Mouse (Mus musculus) left cerebral cortex, postnatal 14 days (tissue): ENCODE results near the gene Skp2. TPM values are rescaled to one million over a fixed set of nuclear protein-coding genes. Genes with fewer than 3 reads are reported as not detected.
"Not testable (repeated sequence)": the region's sequence is repeated elsewhere in the genome, so short reads cannot be mapped to it uniquely, and the experiment has no call there.

Experiments
- DNase-seq, 2 experiments: peaks; one replicate each; pipeline ENCODE4 v3.0.0; 2021 to 2022; ENCODE audit warnings: low spot score in 2 of 2, mixed read lengths in 1 of 2
- intact Hi-C: fragments of 180-260 bp; cut with DNase I; formaldehyde crosslinking; loops from one replicate; pipeline ENCODE4 v1.15.1; 2025
- long read RNA-seq, 2 experiments: library from polyadenylated mRNA; stranded (forward); transcript quantifications; one replicate each; pipeline ENCODE4 v2.0.0; 2021
- total RNA-seq, 2 experiments: library from RNA; stranded (reverse); gene quantifications; 2 replicates each; pipeline ENCODE4 v1.2.3; 2021

Gene Skp2
- total RNA-seq: 1 to 10 TPM; 4.3 to 5.5 TPM
- long read RNA-seq, experiment 1, partial matches to known transcripts: 0 of 9 reads
- long read RNA-seq, experiment 1, other reads (novel, unspliced or antisense): 8 of 9 reads
- long read RNA-seq, experiment 2, partial matches to known transcripts: 0 of 17 reads
- long read RNA-seq, experiment 2, other reads (novel, unspliced or antisense): 14 of 17 reads

GRCm38 (mm10) chr15:9155325-9155724, at the start of gene Skp2:
Skp2 (minus strand) TSS chr15:9155425.
- no peak for DNase-seq
- intact Hi-C loops: no loop called here

GRCm38 (mm10) chr15:9198421-9198820, 43.2 kb upstream of the Skp2 start:
- intact Hi-C loops: no loop called here
- no peak for DNase-seq

DNA sequence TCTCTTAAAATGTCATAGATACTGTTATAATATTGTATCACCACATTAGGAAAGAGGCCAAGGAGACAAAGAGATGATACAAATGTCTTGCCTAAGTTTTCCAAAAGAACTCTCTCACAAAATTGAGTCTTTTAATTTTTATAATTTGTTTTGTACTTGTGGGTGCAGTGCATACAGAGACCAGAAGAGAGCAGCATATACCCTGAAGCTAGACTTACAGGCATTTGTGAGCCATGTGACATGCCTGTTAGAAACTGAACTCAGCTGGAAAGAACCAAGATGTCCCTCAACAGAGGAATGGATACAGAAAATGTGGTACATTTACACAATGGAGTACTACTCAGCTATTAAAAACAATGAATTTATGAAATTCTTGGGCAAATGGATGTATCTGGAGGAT, 37.5 kb upstream of the Skp2 start:
- intact Hi-C loops: not testable (repeated sequence)
- peak in 1 of 2 experiments; percentile 31 for DNase-seq

GRCm38 (mm10) chr15:9189796-9190195, 34.6 kb upstream of the Skp2 start:
- intact Hi-C loops: no loop called here
- peak in 1 of 2 experiments; percentile 37 for DNase-seq

- intact Hi-C loops: no loop called here
- DNase-seq: no peak
These were observed 28.8 kb upstream of the Skp2 start for GRCm38 (mm10) chr15:9183995-9184394.

GRCm38 (mm10) chr15:9177038-9177437, 21.8 kb upstream of the Skp2 start:
- DNase-seq: no peak
- intact Hi-C loops: no loop called here

DNA sequence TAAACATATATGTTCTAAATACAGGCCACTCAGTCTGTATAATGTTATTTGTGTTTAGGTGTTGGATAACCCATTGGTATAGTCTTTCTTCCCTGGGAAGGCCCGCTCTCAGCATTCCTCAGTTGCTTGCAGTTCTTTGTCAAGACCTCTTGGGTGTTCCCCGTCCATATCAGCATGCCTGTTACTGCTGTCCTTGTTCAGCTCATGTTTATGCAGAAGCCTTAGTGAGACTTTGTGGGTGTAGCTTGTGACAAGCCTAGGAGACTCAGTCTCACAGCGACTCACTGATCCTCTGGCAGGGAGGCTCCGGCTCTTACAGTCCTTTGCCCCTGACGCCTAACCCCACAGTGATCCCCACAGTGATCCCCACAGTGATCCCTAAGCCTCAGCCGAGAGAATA, 8.9 kb upstream of the Skp2 start:
- intact Hi-C loops: no loop called here
- peak in 1 of 2 experiments; percentile 23 for DNase-seq

- no peak for DNase-seq
- intact Hi-C loops: no loop called here
These were observed 7.4 kb upstream of the Skp2 start for GRCm38 (mm10) chr15:9162557-9163070.

DNA sequence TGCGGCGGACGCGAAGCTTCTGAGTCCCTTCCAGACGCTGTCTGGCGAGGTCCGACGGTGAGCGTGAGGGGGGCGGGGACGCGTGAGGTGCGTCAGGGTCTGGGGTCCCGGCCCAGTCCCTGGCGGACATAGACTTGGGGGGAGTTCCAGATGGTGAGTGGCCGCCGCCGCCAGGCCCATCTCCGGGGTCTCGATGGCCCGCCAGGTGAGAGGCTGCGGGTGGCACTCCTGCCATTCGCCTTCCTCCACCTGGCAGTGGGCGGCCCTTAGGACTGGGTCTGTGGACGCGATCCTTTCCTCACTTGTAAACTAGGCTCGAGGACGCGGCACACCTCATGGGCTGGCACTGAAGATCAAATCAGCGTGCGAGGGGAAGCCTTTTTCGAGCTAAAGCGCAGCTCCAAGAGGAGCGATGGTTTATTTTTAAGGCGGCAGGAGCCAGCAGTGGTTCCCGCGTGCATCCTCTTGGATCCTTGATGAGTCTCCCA, 14.5 kb downstream of the Skp2 start:
- intact Hi-C loops: no loop called here
- DNase-seq: peak; percentile 35 to 45

- DNase-seq: peak; percentile 97
- intact Hi-C loops: no loop called here
These were observed 15.0 kb downstream of the Skp2 start, which contains the start of gene Lmbrd2 for GRCm38 (mm10) chr15:9140252-9140680. Lmbrd2 (plus strand) TSS chr15:9140550.

DNA sequence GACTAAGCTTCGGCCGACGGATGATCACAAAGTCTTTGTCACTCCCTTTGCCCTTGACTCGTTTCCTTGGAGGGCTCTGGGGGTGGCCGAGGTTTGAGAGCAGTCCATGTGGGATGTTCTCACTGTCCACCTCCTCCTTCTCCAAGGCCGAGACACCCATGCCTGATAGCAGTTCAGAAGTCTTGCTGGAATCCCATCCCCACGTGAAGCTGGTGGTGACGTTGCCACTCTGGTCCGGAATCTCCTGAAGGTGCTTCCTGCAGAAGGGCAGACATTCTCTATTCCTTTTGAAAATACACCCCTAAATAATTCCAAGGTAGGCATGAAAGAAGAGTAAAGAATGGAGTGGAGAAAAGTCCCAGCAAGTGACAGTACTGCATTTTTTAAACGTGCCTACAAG, 15.8 kb downstream of the Skp2 start:
- intact Hi-C loops: no loop called here
- no peak for DNase-seq

GRCm38 (mm10) chr15:9134891-9135507, 20.2 kb downstream of the Skp2 start:
- intact Hi-C loops: no loop called here
- no peak for DNase-seq

GRCm38 (mm10) chr15:9132693-9133443, 22.4 kb downstream of the Skp2 start:
- intact Hi-C loops: no loop called here
- DNase-seq: no peak

- intact Hi-C loops: no loop called here
These were observed 23.7 kb downstream of the Skp2 start for GRCm38 (mm10) chr15:9131499-9131888.

DNA sequence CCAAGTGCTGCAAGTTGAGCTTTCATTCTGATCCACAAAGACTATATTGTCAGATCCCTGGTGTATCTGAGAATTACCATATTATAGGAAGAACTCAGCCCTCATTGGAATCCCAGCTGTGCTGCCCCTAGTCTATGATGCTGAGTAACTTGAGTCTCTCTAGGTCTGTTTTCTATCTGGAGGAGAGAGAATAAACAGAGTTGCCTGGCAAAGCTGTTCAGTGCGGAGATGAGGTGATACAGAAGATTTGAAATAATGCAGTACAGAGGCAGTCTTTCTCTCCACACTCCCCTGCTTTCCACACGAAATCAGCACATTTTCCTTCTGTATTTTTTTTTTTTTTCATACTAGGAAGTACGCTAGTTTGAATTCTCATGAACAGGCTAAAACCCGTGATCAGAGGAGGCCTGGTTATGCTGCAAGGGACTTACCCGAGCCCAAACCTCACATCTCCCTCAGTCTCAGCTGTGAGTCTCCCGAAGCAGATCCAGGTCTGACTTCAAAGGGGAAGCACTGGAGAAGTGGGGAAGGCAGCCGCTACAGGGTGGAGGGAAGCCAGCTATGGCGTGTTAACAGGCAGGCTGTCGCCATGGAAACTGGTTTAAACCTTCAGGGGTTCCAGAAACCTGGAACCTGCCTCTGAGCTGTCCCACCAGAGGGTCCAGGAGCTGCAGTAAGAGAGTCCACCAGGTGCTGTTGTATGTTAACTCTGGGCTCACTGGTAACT, 24.3 kb downstream of the Skp2 start:
- intact Hi-C loops: no loop called here
- DNase-seq: peak; percentile 24 to 26

More at GRCm38 (mm10) chr15:9131499-9131888, 23.7 kb downstream of the Skp2 start:
- no peak for DNase-seq

GRCm38 (mm10) chr15:9127051-9127791, 28.0 kb downstream of the Skp2 start:
- no peak for DNase-seq
- intact Hi-C loops: no loop called here

- DNase-seq: no peak
- intact Hi-C loops: loop anchor here (5.0 kb wide), 1 partner anchor 302 kb away; no protein-coding TSS in a partner anchor
These were observed 30.4 kb downstream of the Skp2 start for GRCm38 (mm10) chr15:9124856-9125255.

- intact Hi-C loops: loop anchor here (5.0 kb wide), 1 partner anchor 304 kb away; no protein-coding TSS in a partner anchor
- DNase-seq: no peak
These were observed 32.2 kb downstream of the Skp2 start for GRCm38 (mm10) chr15:9122989-9123388.

- peak; percentile 63 to 67 for DNase-seq
These were observed 35.1 kb downstream of the Skp2 start for GRCm38 (mm10) chr15:9120081-9120480.

More at GRCm38 (mm10) chr15:9120081-9120480, 35.1 kb downstream of the Skp2 start:
- intact Hi-C loops: loop anchor here (5.0 kb wide), 1 partner anchor 307 kb away; no protein-coding TSS in a partner anchor
